12 mouse cellular contexts compared by ENCODE assay signal in genomic region chr15:6539639-6540338, GRCm38 (mm10). TPM values are rescaled to one million over a fixed set of nuclear protein-coding genes. Genes with fewer than 3 reads are reported as not detected.
DNase-seq lines count a peak whose midpoint lies in the region; ATAC-seq and TF ChIP-seq lines count a peak whose summit lies in the region.
"Had no signal": no experiment of that assay in that cellular context is flagged by ENCODE, and none has a peak within 500 bp of the region (broad histone marks: within the 10 kb centered on the region; RNA-seq: fewer than 3 reads in every experiment).

No protein-coding gene starts in this region.

- H3K9me3 ChIP-seq in liver, postnatal 0 days (ENCODE audit: low read length): no peaks in the 10 kb centered on the region
- H3K9me3 ChIP-seq: hindbrain, embryonic 10.5 days; limb, embryonic 13.5 days had no signal

- 37% methylated on average over 7 of the region's 7 CpGs for WGBS in liver, postnatal 0 days (ENCODE audit: insufficient replicate concordance)

- peak; percentile 99 for ATAC-seq in common myeloid progenitor, adult 5-6 weeks (replicated peaks; ENCODE audit: low read depth, poor library complexity, severe bottlenecking)
- peak; percentile 55 for ATAC-seq in liver, postnatal 0 days
- ATAC-seq: intestine, postnatal 0 days had no signal

- no peaks in the 10 kb centered on the region for H3K79me2 ChIP-seq in C2C12 (ENCODE audit: control insufficient read depth, insufficient read depth)

- H3K79me3 ChIP-seq in C2C12 (ENCODE audit: low read depth): no peaks in the 10 kb centered on the region

- H3K4me2 ChIP-seq in liver, postnatal 0 days (ENCODE audit: low read depth, low read length): no peak overlapping the region
- H3K4me2 ChIP-seq: heart, embryonic 11.5 days; limb, embryonic 13.5 days had no signal

- H3K36me3 ChIP-seq in C2C12 (ENCODE audit: control insufficient read depth, insufficient read depth): no peaks in the 10 kb centered on the region
- H3K36me3 ChIP-seq in liver, postnatal 0 days (replicated peaks; ENCODE audit: insufficient read depth, low read length): no peaks in the 10 kb centered on the region
- H3K36me3 ChIP-seq: hindbrain, embryonic 10.5 days; limb, embryonic 13.5 days had no signal

- no peak overlapping the region for H3K9ac ChIP-seq in liver, postnatal 0 days (replicated peaks)
- H3K9ac ChIP-seq: limb, embryonic 13.5 days had no signal

- no peak overlapping the region for H3K4me3 ChIP-seq in C2C12 (ENCODE audit: insufficient read depth, poor library complexity, severe bottlenecking)
- no peak overlapping the region for H3K4me3 ChIP-seq in liver, postnatal 0 days (ENCODE audit: low read depth, low read length)
- H3K4me3 ChIP-seq: hindbrain, embryonic 10.5 days; limb, embryonic 13.5 days had no signal

- H3K4me1 ChIP-seq in liver, postnatal 0 days (ENCODE audit: insufficient read depth): no peaks in the 10 kb centered on the region
- H3K4me1 ChIP-seq: hindbrain, embryonic 10.5 days had no signal

- peak; percentile 78 for TF ChIP-seq EP300 in liver, postnatal 0 days (IDR thresholded peaks at IDR 0.05; ENCODE audit: low read depth)

- H3ac ChIP-seq in C2C12 (ENCODE audit: control insufficient read depth, insufficient read length, low read depth): no peak overlapping the region

- TF ChIP-seq CTCF in C2C12 (IDR thresholded peaks at IDR 0.05; ENCODE audit: control insufficient read depth, insufficient read depth, insufficient read length): no peak
- no peak for TF ChIP-seq CTCF in liver, postnatal 0 days (IDR thresholded peaks at IDR 0.05; ENCODE audit: low read depth)

- DNase-seq in 3T3-L1 (ENCODE audit: low read depth, low spot score): peak; percentile 76
- DNase-seq in liver, postnatal 0 days: peak; percentile 8
- no peak for DNase-seq in layer of hippocampus, adult 9-11 months
- DNase-seq in urinary bladder, postnatal 10 days (ENCODE audit: low spot score): no peak
- no peak for DNase-seq in cerebellum, adult 9-10 months
- DNase-seq: lung, postnatal 4 days had no signal

- no peak overlapping the region for H3K27ac ChIP-seq in liver, postnatal 0 days (ENCODE audit: low read depth)
- H3K27ac ChIP-seq: hindbrain, embryonic 10.5 days; limb, embryonic 13.5 days had no signal

- H3K27me3 ChIP-seq in C2C12 (ENCODE audit: control insufficient read depth, insufficient read depth, insufficient read length): no peaks in the 10 kb centered on the region
- H3K27me3 ChIP-seq in liver, postnatal 0 days (ENCODE audit: insufficient read depth, low read length): no peaks in the 10 kb centered on the region
- H3K27me3 ChIP-seq: limb, embryonic 13.5 days had no signal

TF ChIP-seq in C2C12, 6 proteins besides CTCF, POLR2A, EP300 and RAD21:
- TF ChIP-seq FOSL1 (IDR thresholded peaks at IDR 0.05; ENCODE audit: insufficient read depth, low read length, poor library complexity, severe bottlenecking) (peak; percentile 47), MYOD1 (IDR thresholded peaks at IDR 0.05; ENCODE audit: control insufficient read depth, insufficient read length, low read depth) (no peak)
TF ChIP-seq in C2C12: peak in this region for 1.

RNA-seq across cellular contexts. Expression of gene Fyb, which starts 17.1 kb away (rescaled TPM):
- 190 TPM for polyA plus RNA-seq in C2C12 (2012; fragmentation: generic; extraction: Trizol)
- 40.5 and 132 TPM in 2 replicates for total RNA-seq in common myeloid progenitor, adult 5-6 weeks (2017)
- 28.0 and 29.7 TPM in 2 replicates for polyA plus RNA-seq in liver, postnatal 0 days (2015; fragmentation: Nextera tagmentation; extraction: Ambion mirVana)

Comparison
In these comparisons a context has a peak if more than half of its experiments do, and no peak if none do; other contexts are left out.
1. DNase-seq: peak in 3T3-L1 (single experiment) and liver, postnatal 0 days (single experiment); none in layer of hippocampus, adult 9-11 months (single experiment), urinary bladder, postnatal 10 days (single experiment) and cerebellum, adult 9-10 months (single experiment).